Mouse (Mus musculus): Measurements from ENCODE around the gene Lamb2.

- no peak for TF ChIP-seq CTCF (IDR thresholded peaks at IDR 0.05; ENCODE audit: borderline replicate concordance, extremely low read depth, insufficient read depth, insufficient read length)
- TF ChIP-seq POLR2A (IDR thresholded peaks at IDR 0.05; ENCODE audit: borderline replicate concordance, extremely low read depth, insufficient read depth, insufficient read length, poor library complexity, severe bottlenecking) = no peak
Measured at GRCm38 (mm10) chr9:108441236-108441919, 38.2 kb upstream of the Lamb2 start.
